Mouse (Mus musculus) ES-Bruce4 (cell line): ENCODE measurements at regions not wholly inside any gene's neighbourhood (a gene's known extent, or its start where the extent isn't known, plus 50 kb on each side); places are given as distances from the start of the nearest gene placed in this dataset.

Experiments
- EP300 ChIP-seq: IDR thresholded peaks from 2 replicates; pipeline ENCODE4 v1.6.1; 2011; ENCODE audit warnings: low read depth, low read length; ENCODE audit not compliant: insufficient read depth
- POLR2A ChIP-seq: IDR thresholded peaks from one replicate; pipeline ENCODE4 v1.8.1; 2011; ENCODE audit warnings: low read length; ENCODE audit not compliant: insufficient read depth

DNA sequence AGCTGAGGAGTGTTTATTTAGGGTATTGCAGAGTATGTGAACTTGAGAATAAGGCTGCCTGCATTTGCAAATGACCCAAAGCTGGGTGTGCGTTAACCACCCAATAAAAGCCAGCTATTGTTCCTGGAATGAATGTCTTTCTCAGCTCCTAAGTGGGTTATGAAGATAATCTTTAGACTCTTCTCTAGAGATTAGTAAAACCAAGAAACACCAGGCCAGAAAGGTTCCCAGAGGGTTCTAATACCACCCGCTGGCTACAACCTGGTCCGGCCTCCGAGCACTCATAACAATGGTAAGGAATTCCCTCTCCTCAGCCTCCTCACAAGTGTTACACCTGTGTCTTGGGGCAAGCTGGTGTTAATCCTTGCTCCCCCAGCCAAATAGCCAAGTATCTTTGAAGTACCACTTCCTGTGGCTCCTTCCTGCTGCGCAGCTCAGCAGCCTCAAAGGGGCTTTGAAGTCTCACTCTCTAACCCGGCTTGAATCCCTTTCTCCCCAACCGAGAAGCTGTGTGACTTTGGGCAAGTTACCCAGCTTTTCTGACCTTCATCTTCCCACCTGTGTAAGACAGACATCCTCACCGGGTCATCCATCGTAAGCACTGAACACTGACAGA, 92.2 kb downstream of the Foxb1 start:
- TF ChIP-seq EP300 (no peak), POLR2A (no peak)
